18 mouse cellular contexts compared by ENCODE assay signal in the genomic region with DNA sequence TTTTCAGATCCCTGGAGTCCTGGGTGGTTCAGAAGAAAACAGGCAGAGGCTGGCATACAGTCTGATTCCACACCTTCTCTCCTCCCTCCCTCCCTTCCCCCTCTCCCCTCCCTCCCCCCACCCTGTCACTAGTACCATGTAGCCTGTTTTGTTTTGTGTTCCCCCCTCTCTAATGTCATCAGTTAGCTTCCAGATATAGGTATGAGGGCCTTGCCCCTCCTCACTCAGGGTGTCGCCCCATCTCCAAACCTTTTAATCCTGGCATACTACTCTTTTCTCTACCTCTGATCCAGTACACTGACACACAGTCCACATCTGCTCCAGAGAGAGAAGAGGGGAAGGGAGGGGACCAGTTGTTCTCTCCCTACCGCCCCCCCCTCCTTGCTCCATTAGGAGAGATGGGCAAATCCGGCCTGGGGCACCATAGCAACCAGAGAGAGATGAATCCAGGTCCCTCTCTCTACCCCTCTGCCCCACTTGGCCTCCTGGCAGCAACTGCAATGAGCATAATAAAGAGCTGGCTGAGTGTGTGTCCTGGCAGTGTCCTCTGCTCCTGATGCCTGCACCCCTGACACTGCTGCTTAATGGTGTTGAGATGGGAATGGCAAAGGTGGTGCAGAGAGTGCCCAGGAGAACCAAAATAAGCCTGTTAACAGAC. TPM values are rescaled to one million over a fixed set of nuclear protein-coding genes. Genes with fewer than 3 reads are reported as not detected.
DNase-seq lines count a peak whose midpoint lies in the region; ATAC-seq lines count a peak whose summit lies in the region.
"Had no signal": no experiment of that assay in that cellular context is flagged by ENCODE, and none has a peak within 500 bp of the region (broad histone marks: within the 10 kb centered on the region; RNA-seq: fewer than 3 reads in every experiment).

Gene Gpr179 (minus strand): TSS at position 51 of the 658 bp plus-strand sequence.

- H3K27ac ChIP-seq in heart, embryonic 12.5 days (ENCODE audit: poor library complexity, severe bottlenecking): no peak within 1 kb of the TSS
- 0 out of 2 replicates have a peak within 1 kb of the TSS, but pooled peaks have one; percentile 23 for H3K27ac ChIP-seq in neural tube, embryonic 15.5 days (replicated peaks)
- H3K27ac ChIP-seq: embryonic facial prominence, embryonic 15.5 days had no signal

- 71% methylated on average over 3 of the region's 3 CpGs for WGBS in heart, embryonic 12.5 days
- 45% methylated on average over 3 of the region's 3 CpGs for WGBS in neural tube, embryonic 15.5 days

- no peak within 1 kb of the TSS for H3K4me3 ChIP-seq in heart, embryonic 12.5 days
- H3K4me3 ChIP-seq in neural tube, embryonic 15.5 days (replicated peaks): no peak within 1 kb of the TSS
- H3K4me3 ChIP-seq: embryonic facial prominence, embryonic 15.5 days; lung, embryonic 15.5 days; myocyte had no signal

- H3K9me3 ChIP-seq in heart, embryonic 12.5 days (replicated peaks): no peaks in the 10 kb centered on the region
- H3K9me3 ChIP-seq in neural tube, embryonic 15.5 days (replicated peaks): no peaks in the 10 kb centered on the region
- H3K9me3 ChIP-seq: embryonic facial prominence, embryonic 15.5 days; lung, embryonic 15.5 days had no signal

- DNase-seq in adrenal gland, postnatal 4 days (ENCODE audit: low spot score in 2 of 2): no peak
- no peak for DNase-seq in adrenal gland, postnatal 10 days
- DNase-seq in heart, adult 9 months (ENCODE audit: low spot score in 2 of 2): no peak
- peak; percentile 68 for DNase-seq in retina, postnatal 1 day
- no peak for DNase-seq in retina, embryonic 14.5 days (ENCODE audit: low spot score)
- no peak for DNase-seq in layer of hippocampus, postnatal 10 days (ENCODE audit: low spot score in 2 of 2)
- DNase-seq: cerebellum, adult 2 months; gastrocnemius, postnatal 36 days; kidney, postnatal 10 days; right cerebral cortex, postnatal 4 days; thymus, adult 2 months had no signal

- peaks cover 25% of the 10 kb centered on the region for H3K4me1 ChIP-seq in heart, embryonic 12.5 days (replicated peaks)
- H3K4me1 ChIP-seq in neural tube, embryonic 15.5 days: peaks cover 31% of the 10 kb centered on the region

- no peak for ATAC-seq in heart, embryonic 12.5 days (ENCODE audit: insufficient number of reproducible peaks, low FRiP score)
- ATAC-seq in neural tube, embryonic 15.5 days (ENCODE audit: low FRiP score): peak; percentile 41; the same call in 1 of the 2 replicates
- ATAC-seq: activated CD4-positive, CD25-positive, alpha-beta regulatory T cell, adult 4 months had no signal

- no peak within 1 kb of the TSS for H3K4me2 ChIP-seq in heart, embryonic 12.5 days
- H3K4me2 ChIP-seq in neural tube, embryonic 15.5 days: no peak within 1 kb of the TSS
- H3K4me2 ChIP-seq: embryonic facial prominence, embryonic 15.5 days; liver, embryonic 11.5 days; lung, embryonic 15.5 days had no signal

- H3K36me3 ChIP-seq in heart, embryonic 12.5 days: no peaks in the 10 kb centered on the region
- H3K36me3 ChIP-seq in neural tube, embryonic 15.5 days: no peaks in the 10 kb centered on the region
- H3K36me3 ChIP-seq: embryonic facial prominence, embryonic 15.5 days; lung, embryonic 15.5 days had no signal

- H3K9ac ChIP-seq in heart, embryonic 12.5 days: 0 out of 2 replicates have a peak within 1 kb of the TSS, but pooled peaks have one; percentile 32
- H3K9ac ChIP-seq in neural tube, embryonic 15.5 days (replicated peaks): no peak within 1 kb of the TSS
- H3K9ac ChIP-seq: embryonic facial prominence, embryonic 15.5 days; lung, embryonic 15.5 days had no signal

- 0 out of 2 replicates have a peak, but pooled peaks cover 4% of the 10 kb centered on the region for H3K27me3 ChIP-seq in heart, embryonic 12.5 days (replicated peaks)
- H3K27me3 ChIP-seq in neural tube, embryonic 15.5 days (replicated peaks): no peaks in the 10 kb centered on the region
- H3K27me3 ChIP-seq: embryonic facial prominence, embryonic 15.5 days; lung, embryonic 15.5 days had no signal

RNA-seq across cellular contexts. Expression of gene Gpr179, which starts in this region (rescaled TPM):
- 10 to 100 TPM; 10.3 to 11.1 TPM for total RNA-seq in adrenal gland, postnatal 4 days (2021)
- total RNA-seq in adrenal gland, postnatal 10 days (2021): 1 to 10 TPM; 3.0 to 3.4 TPM
- 0.06 and 0.08 TPM in 2 replicates for polyA plus RNA-seq in heart, embryonic 12.5 days (2016; fragmentation: Nextera tagmentation; extraction: Ambion mirVana)
- polyA plus RNA-seq in neural tube, embryonic 15.5 days (2015; fragmentation: Nextera tagmentation; extraction: Ambion mirVana): 0.33 and 0.46 TPM in 2 replicates
- total RNA-seq in layer of hippocampus, postnatal 10 days (2021): under 1 TPM; 0.34 to 0.42 TPM

Comparison
In these comparisons a context has a peak if more than half of its experiments do, and no peak if none do; other contexts are left out.
1. Peak in ATAC-seq and H3K27ac ChIP-seq in neural tube, embryonic 15.5 days; RNA of the gene not detected or under 1 TPM.